Mouse (Mus musculus) CH12.LX (cell line): Measurements from ENCODE around the gene Ptgis. TPM values are rescaled to one million over a fixed set of nuclear protein-coding genes. Genes with fewer than 3 reads are reported as not detected.

ENCODE experiments used
- DNase-seq: peaks from one replicate; pipeline ENCODE4 v3.0.0-alpha.2; 2013; ENCODE audit errors: extremely low read depth
- H3K27ac ChIP-seq: 2 replicates; pipeline ENCODE4 v1.5.1; 2012; ENCODE audit warnings: low read depth, mild to moderate bottlenecking, control low read depth, moderate library complexity; ENCODE audit not compliant: insufficient read depth
- H3K27me3 ChIP-seq: replicated peaks from 2 replicates; pipeline ENCODE3; 2012; ENCODE audit warnings: inconsistent platforms
- H3K36me3 ChIP-seq, 2 experiments: replicated peaks in 1 of 2; 2 replicates each; pipeline versions ENCODE3 to v1.6.1; 2012; ENCODE audit warnings: inconsistent platforms in 1 of 2, low read length in 1 of 2, mild to moderate bottlenecking in 1 of 2, mixed read lengths in 1 of 2, moderate library complexity in 1 of 2; ENCODE audit not compliant: control insufficient read depth in 1 of 2, insufficient read depth in 1 of 2
- H3K4me1 ChIP-seq, 2 experiments: 2 replicates each; pipeline ENCODE4 v1.6.1; 2012; ENCODE audit warnings: inconsistent platforms in 1 of 2, moderate library complexity in 1 of 2; ENCODE audit not compliant: insufficient read depth in 2 of 2, control insufficient read depth in 1 of 2
- H3K4me2 ChIP-seq: 2 replicates; pipeline ENCODE4 v1.6.1; 2012; ENCODE audit warnings: low read depth, mild to moderate bottlenecking, control low read depth; ENCODE audit not compliant: poor library complexity, insufficient read depth, severe bottlenecking
- H3K4me3 ChIP-seq, 3 experiments: fragments of 150-350 bp in 1 of 3; sonication (generic) in 1 of 3; replicated peaks in 1 of 3; 2 replicates each; pipeline versions ENCODE3 to v1.5.1; 2011 to 2012; ENCODE audit warnings: low read depth in 2 of 3, low read length in 2 of 3, mild to moderate bottlenecking in 2 of 3, moderate library complexity in 2 of 3, control low read depth in 1 of 3, improper control_type of control experiment in 1 of 3, inconsistent platforms in 1 of 3, mixed read lengths in 1 of 3; ENCODE audit not compliant: poor library complexity in 1 of 3
- H3K79me2 ChIP-seq: replicated peaks from 2 replicates; pipeline ENCODE4 v1.6.1; 2012; ENCODE audit warnings: mild to moderate bottlenecking, moderate library complexity; ENCODE audit not compliant: control insufficient read depth, poor library complexity, insufficient read depth, severe bottlenecking; ENCODE audit errors: extremely low read depth
- H3K9ac ChIP-seq: 2 replicates; pipeline ENCODE4 v1.6.1; 2012; ENCODE audit warnings: low read depth, mild to moderate bottlenecking, control low read depth, moderate library complexity; ENCODE audit not compliant: insufficient read depth
- H3K9me3 ChIP-seq: replicated peaks from 2 replicates; pipeline ENCODE3; 2012; ENCODE audit warnings: low read length, inconsistent platforms, mixed read lengths
- E2F4 ChIP-seq: IDR thresholded peaks from 2 replicates; pipeline ENCODE4 v1.6.1; 2011; ENCODE audit warnings: low read depth, low read length, improper control_type of control experiment; ENCODE audit not compliant: insufficient replicate concordance
- ELF1 ChIP-seq: IDR thresholded peaks from 2 replicates; pipeline ENCODE4 v1.6.1; 2014; ENCODE audit warnings: low read depth, mild to moderate bottlenecking, inconsistent platforms, low read length, improper control_type of control experiment
- EP300 ChIP-seq: IDR thresholded peaks from 2 replicates; pipeline ENCODE4 v1.6.1; 2011; ENCODE audit warnings: low read length, improper control_type of control experiment
- GABPA ChIP-seq: IDR thresholded peaks from 2 replicates; pipeline ENCODE4 v1.6.1; 2012; ENCODE audit warnings: low read depth, low read length, improper control_type of control experiment, inconsistent platforms; ENCODE audit not compliant: insufficient replicate concordance
- JUND ChIP-seq: conservative IDR thresholded peaks from 2 replicates; pipeline ENCODE4 v1.6.1; 2011; ENCODE audit warnings: low read depth, low read length, improper control_type of control experiment
- KAT2A ChIP-seq: IDR thresholded peaks from 2 replicates; pipeline ENCODE4 v1.6.1; 2012; ENCODE audit warnings: low read length, improper control_type of control experiment, inconsistent platforms; ENCODE audit not compliant: insufficient replicate concordance
- MAFK ChIP-seq: IDR thresholded peaks from 2 replicates; pipeline ENCODE4 v1.6.1; 2011; ENCODE audit warnings: low read length, improper control_type of control experiment; ENCODE audit not compliant: insufficient replicate concordance
- MEF2A ChIP-seq: IDR thresholded peaks from 2 replicates; pipeline ENCODE4 v1.6.1; 2014; ENCODE audit warnings: low read depth, mild to moderate bottlenecking, inconsistent platforms, low read length, improper control_type of control experiment, borderline replicate concordance
- NELFE ChIP-seq: IDR thresholded peaks from 2 replicates; pipeline ENCODE4 v1.6.1; 2011; ENCODE audit warnings: low read depth, low read length, improper control_type of control experiment
- NRF1 ChIP-seq: IDR thresholded peaks from 2 replicates; pipeline ENCODE4 v1.6.1; 2014; ENCODE audit warnings: low read depth, mild to moderate bottlenecking, inconsistent platforms, low read length, improper control_type of control experiment, moderate library complexity
- PAX5 ChIP-seq: IDR thresholded peaks from 2 replicates; pipeline ENCODE4 v1.6.1; 2012; ENCODE audit warnings: low read length, inconsistent platforms, mixed read lengths
- POLR2A ChIP-seq: IDR thresholded peaks from 2 replicates; pipeline ENCODE4 v1.6.1; 2011; ENCODE audit warnings: low read depth, mild to moderate bottlenecking, improper control_type of control experiment, low read length
- TBP ChIP-seq: conservative IDR thresholded peaks from 2 replicates; pipeline ENCODE4 v1.6.1; 2011; ENCODE audit warnings: low read depth, low read length, improper control_type of control experiment
- USF2 ChIP-seq: conservative IDR thresholded peaks from 2 replicates; pipeline ENCODE4 v1.6.1; 2011; ENCODE audit warnings: low read depth, low read length, improper control_type of control experiment
- ZC3H11A ChIP-seq: IDR thresholded peaks from 2 replicates; pipeline ENCODE4 v1.6.1; 2012; ENCODE audit warnings: low read depth, mild to moderate bottlenecking, inconsistent platforms, low read length, improper control_type of control experiment
- ZNF384 ChIP-seq: IDR thresholded peaks from 2 replicates; pipeline ENCODE4 v1.6.1; 2012; ENCODE audit warnings: low read depth, low read length, improper control_type of control experiment, inconsistent platforms
- dilution Hi-C: fragments of 300-500 bp; cut with MboI; formaldehyde crosslinking; loops from 2 replicates; pipeline ENCODE4 v1.14.3; 2020; ENCODE audit warnings: low sequenced_read_pairs; ENCODE audit not compliant: extremely low pct_unique_long_range_greater_than_20kb, extremely low pct_ligation_motif_present
- in situ Hi-C: fragments of 300-500 bp; cut with MboI; formaldehyde crosslinking; loops from 3 replicates; pipeline ENCODE4 v1.14.3; 2019; ENCODE audit warnings: low sequenced_read_pairs, low pct_ligation_motif_present, low pct_unique_long_range_greater_than_20kb, mixed read lengths
- polyA plus RNA-seq: library from polyadenylated mRNA; unstranded; fragments of >175 nt; gene quantifications from 2 replicates; pipeline ENCODE4 v1.2.1, GENCODE M21; 2012; ENCODE audit warnings: low read depth; ENCODE audit not compliant: insufficient read length
- total RNA-seq, 2 experiments: library from RNA; depleted of rRNA; stranded (reverse); fragments of 300-350 nt in 1 of 2; fragments of >200 nt in 1 of 2; gene quantifications; 2 replicates each; pipeline ENCODE4 v1.2.3; 2012 to 2014

Ptgis gene
- total and polyA plus RNA-seq, 3 experiments = 7.0 to 15.9 (median 13.4) TPM

- dilution Hi-C loops (no loop called here), in situ Hi-C loops (no loop called here)
- Histone ChIP-seq H3K27me3 (peaks cover 37% of the 10 kb centered on the region), H3K4me3 (no peak overlapping the region), H3K79me2 (no peaks in the 10 kb centered on the region), H3K4me1 (no peaks in the 10 kb centered on the region), H3K9me3 (no peaks in the 10 kb centered on the region), H3K9ac (no peak overlapping the region), H3K36me3 (no peaks in the 10 kb centered on the region), H3K27ac (no peak overlapping the region), H3K4me2 (no peak overlapping the region)
- TF ChIP-seq POLR2A = no peak
- TF ChIP-seq NRF1 = no peak
- no peak for TF ChIP-seq KAT2A
- no peak for TF ChIP-seq ELF1
- TF ChIP-seq EP300 = no peak
- no peak for TF ChIP-seq MAFK
- TF ChIP-seq ZC3H11A = no peak
- TF ChIP-seq E2F4 = no peak
- no peak for TF ChIP-seq ZNF384
- no peak for TF ChIP-seq USF2
- TF ChIP-seq MEF2A = no peak
- TF ChIP-seq JUND = no peak
- TF ChIP-seq PAX5 = no peak
- TF ChIP-seq NELFE = no peak
- no peak for TF ChIP-seq TBP
- DNase-seq = no peak
Measured at GRCm38 (mm10) chr2:167233009-167233335, 7.4 kb downstream of the Ptgis start.

GRCm38 (mm10) chr2:167232132-167233008 lies 8.0 kb downstream of the Ptgis start:
- peaks cover 36% of the 10 kb centered on the region for H3K27me3 ChIP-seq
- no peak for DNase-seq
- in situ Hi-C loops = no loop called here

More at GRCm38 (mm10) chr2:167232132-167233008, 8.0 kb downstream of the Ptgis start:
- dilution Hi-C loops = no loop called here
- no peak overlapping the region for H3K27ac ChIP-seq
- H3K9ac ChIP-seq = no peak overlapping the region
- no peaks in the 10 kb centered on the region for H3K9me3 ChIP-seq
- H3K4me1 ChIP-seq = no peaks in the 10 kb centered on the region
- TF ChIP-seq MAFK (no peak), GABPA (no peak), ZC3H11A (no peak)
- H3K79me2 ChIP-seq = no peaks in the 10 kb centered on the region
- no peak overlapping the region for H3K4me3 ChIP-seq
- no peaks in the 10 kb centered on the region for H3K36me3 ChIP-seq
- no peak overlapping the region for H3K4me2 ChIP-seq
